Mouse (Mus musculus): ENCODE measurements at regions not wholly inside any gene's neighbourhood (a gene's known extent, or its start where the extent isn't known, plus 50 kb on each side); places are given as distances from the start of the nearest gene placed in this dataset.
A peak's percentile ranks its signal among the peaks of the same experiment; 100 is the strongest.

DNA sequence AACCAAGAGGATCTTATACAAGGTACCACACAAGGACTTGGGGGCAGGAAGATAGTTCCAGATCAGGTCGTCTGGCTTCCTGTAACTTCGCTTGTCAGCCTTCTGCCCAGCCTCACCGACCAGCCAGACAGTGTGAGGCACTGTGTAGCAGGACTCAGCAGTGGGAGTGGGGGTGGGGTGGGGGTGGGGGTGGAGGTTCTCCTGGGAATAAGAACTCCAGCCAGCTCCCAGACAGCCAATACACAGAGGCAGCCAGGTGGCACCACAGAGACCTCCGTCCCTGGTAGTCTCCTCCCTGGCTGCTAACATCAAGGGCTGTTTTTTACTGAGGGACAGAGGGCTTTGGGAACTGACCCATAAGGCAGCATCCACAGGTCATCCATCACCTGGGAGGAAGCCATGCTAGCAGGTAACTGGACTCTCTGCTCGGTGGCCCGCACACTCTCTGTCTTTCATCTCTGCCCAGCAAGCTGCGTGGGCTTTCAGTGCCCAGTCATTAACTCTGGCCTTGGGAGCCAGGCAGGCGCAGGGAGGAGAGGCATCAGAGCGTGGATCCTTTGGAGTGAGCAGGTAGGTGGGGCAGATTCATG is 60.3 kb upstream of the Wnt4 start:
- no peak for DNase-seq

- DNase-seq: no peak
These were observed 62.7 kb upstream of the Wnt4 start for GRCm38 (mm10) chr4:137214573-137214972.

- no peak for DNase-seq
These were observed 64.4 kb upstream of the Wnt4 start for GRCm38 (mm10) chr4:137212846-137213245.

- peak; percentile 46 to 78 for DNase-seq
These were observed 65.2 kb upstream of the Wnt4 start for GRCm38 (mm10) chr4:137212106-137212505.

DNA sequence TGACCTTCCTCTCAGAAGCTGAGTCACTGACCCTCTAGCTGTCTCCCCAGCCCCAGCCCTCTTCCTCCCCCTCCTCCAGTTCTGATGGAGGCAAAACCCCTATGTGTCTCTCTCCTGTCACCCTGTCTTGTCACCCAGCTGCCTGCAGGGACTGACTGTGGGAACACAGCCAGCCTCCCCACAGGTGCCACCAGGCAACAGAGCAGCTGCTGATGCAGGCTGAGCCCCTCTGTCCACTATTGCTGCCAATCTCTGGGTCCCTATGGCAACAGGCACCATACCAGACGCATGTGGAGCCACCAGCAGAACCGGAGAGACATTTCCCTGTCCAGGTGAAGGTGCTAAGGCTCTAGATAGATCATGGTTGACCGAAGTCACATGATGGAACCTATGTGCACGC is 66.0 kb upstream of the Wnt4 start:
- DNase-seq: no peak

DNA sequence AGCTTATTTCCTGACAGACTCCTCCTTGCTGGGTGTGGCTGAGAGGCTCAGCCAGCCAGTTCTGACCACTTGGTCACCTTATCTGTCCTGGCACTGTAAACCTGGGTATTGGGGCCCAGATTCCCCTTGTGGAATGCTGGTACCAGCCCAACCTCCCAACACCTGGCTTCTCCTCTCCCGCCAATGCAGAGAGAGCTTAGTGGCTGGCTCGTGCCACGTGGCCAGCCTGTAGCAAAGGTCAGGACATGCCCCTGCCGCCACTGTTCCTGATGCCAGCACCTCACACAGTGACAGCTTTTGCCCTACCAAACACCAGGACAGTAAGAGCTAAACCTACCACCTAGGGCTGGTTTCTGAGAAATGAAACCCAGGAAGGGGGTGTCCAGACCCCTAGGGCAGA is 66.8 kb upstream of the Wnt4 start:
- DNase-seq: peak in 1 of 2 experiments; percentile 39

DNA sequence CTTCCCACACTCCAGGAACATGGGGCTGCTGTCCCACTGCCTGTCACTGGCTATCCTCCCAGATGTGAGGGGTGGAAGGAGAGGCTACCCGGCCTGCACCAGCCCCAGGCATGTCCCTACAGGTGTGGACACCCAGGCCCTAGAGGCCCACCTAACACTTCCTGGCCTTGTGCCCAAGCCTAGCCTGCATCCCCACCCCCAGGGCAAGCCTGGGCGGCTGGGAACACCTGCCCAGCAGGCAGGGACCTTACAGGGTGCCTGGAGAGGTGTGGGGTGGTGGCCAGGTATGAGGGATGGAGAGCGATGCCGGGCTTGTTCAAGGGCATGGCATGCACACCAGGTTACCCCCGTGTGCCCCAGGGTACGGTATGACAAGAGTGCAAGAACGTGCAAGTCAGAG is 76.3 kb upstream of the Wnt4 start:
- DNase-seq: no peak

DNA sequence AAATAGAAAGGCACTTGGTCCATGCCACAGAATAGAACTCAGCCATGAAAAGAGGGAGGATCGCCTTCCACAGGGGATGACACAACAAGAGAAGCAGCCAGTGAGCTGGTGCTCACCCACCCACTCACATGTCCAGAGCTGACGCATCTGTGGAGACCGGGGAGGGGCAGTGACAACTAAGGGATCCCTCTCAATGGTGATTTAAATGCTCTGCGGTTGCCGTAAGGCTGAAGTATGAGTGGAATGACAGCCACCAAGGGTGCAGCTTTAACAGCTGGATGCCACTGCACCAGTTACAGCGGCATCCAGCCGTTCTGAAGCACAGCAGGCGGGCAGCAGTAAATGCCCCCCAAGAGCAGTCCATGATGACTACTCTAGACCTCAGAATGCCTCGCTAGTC is 76.9 kb upstream of the Wnt4 start:
- DNase-seq: no peak

DNA sequence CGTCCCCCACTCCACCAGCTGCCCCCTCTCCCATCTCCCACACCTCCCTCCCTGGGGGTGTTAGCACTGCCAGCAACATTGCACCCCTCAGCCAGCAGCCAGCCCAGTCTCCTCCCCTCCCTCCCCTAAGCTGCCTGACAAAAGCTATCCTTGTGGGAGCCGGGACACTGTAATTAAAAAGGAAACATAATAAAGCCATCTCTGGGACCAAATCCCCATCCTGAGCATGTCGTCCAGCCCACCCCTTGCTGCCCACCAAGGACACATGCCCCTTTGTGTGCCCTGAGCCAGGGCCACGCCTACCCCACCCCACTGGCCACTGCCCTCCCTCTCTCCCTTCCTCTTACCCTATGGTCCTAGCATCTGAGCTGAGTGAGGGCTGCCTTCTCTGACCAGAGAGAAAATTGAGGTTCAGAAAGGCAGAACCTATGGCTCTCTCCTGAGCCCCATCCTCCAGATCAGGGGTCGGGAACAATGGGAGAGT is 80.8 kb upstream of the Wnt4 start:
- no peak for DNase-seq

DNA sequence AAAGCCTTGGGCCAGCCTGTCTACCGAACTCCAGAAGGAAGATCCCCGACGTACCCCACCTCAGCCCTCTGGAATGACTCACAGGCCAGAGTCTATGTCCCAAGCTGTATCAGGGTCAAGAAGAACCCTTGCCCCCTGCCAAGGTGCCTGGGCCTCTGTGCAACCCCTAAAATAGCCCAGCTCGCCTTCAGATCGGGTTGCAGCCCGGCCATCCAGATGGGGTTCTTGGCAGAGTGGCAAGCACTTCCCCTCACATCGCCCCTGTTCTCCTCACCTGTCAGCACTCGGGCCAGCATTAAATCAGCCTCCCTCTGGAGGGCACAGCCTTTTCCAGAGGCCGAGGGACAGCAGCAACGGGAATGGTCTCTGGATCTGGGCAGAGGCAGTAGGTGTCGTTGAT is 83.2 kb upstream of the Wnt4 start:
- DNase-seq: no peak

GRCm38 (mm10) chr4:137190625-137191024 is 86.7 kb upstream of the Wnt4 start:
- DNase-seq: no peak

- no peak for DNase-seq
These were observed 87.5 kb upstream of the Wnt4 start for GRCm38 (mm10) chr4:137189801-137190200.

- no peak for DNase-seq
These were observed 88.2 kb upstream of the Wnt4 start for GRCm38 (mm10) chr4:137189058-137189457.

GRCm38 (mm10) chr4:137187592-137187991 is 89.7 kb upstream of the Wnt4 start:
- DNase-seq: no peak

GRCm38 (mm10) chr4:137187051-137187450 is 90.2 kb upstream of the Wnt4 start:
- DNase-seq: no peak

- no peak for DNase-seq
These were observed 92.3 kb upstream of the Wnt4 start for GRCm38 (mm10) chr4:137185001-137185400.

GRCm38 (mm10) chr4:137183181-137183850 is 94.0 kb upstream of the Wnt4 start:
- DNase-seq: peak; percentile 48 to 79

- DNase-seq: no peak
These were observed 94.7 kb upstream of the Wnt4 start for GRCm38 (mm10) chr4:137182547-137182946.

GRCm38 (mm10) chr4:137181252-137181651 is 96.0 kb upstream of the Wnt4 start:
- peak; percentile 13 to 54 for DNase-seq

- no peak for DNase-seq
These were observed 97.2 kb upstream of the Wnt4 start for GRCm38 (mm10) chr4:137180083-137180482.

DNA sequence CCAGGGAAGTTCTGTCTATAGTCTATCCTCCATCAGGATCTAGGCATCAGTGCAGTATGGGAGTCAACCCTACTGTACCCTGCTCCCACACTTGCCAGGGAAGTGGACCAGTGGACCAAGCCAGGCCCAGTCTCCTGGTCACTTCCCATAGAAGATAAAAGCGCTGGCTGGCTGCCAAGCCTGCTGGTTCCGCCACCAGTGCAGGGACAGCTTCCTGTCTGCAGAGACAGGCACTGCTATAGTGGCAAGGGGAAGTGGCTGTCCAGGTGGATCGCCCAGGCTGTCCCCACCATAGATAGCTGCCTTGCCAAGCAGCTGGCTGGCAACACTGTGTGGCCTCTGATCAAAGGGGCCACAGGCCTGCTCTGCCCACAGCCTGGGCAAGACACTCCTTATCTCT is 98.5 kb upstream of the Wnt4 start:
- peak; percentile 72 to 81 for DNase-seq

DNA sequence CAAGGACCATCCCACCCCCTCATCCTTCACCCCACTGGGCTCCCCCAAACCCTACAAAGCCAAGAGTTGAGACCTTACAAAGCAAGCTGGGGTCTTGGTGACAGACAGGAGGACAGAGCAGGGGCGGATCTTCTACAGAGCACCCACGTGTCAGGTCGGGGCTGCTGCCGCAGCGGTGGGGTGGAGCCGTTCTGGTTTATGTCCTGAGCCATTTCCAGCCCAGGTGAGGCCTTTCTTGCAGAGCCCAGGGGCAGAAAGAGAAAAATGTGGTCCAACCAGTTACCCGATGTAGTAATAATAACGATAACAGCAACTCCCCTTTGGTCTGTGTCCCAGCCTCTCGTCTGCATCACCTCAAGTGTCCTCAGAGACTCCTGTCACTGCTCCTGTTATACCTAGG is 112.4 kb upstream of the Wnt4 start:
- DNase-seq: peak; percentile 37 to 62

DNA sequence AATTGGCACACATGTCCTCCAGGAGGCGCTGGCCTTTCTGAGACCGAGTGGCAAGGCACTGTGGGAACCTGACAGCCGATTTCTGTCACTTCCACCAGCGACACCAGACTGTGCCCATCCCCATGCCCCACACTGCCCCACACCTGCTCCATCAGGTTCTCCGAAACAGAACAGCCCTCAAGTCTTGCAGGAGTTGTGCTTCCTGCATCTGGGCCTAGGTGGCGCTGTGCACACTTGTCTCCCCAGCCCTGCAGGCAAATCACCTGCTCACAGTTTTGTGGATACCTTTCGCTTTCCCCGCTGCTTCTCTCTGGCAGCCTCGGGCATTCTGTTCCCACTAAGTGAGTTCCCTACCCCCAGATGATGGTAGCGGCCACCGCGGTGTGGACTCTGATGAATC is 112.9 kb upstream of the Wnt4 start:
- peak; percentile 80 to 84 for DNase-seq

DNA sequence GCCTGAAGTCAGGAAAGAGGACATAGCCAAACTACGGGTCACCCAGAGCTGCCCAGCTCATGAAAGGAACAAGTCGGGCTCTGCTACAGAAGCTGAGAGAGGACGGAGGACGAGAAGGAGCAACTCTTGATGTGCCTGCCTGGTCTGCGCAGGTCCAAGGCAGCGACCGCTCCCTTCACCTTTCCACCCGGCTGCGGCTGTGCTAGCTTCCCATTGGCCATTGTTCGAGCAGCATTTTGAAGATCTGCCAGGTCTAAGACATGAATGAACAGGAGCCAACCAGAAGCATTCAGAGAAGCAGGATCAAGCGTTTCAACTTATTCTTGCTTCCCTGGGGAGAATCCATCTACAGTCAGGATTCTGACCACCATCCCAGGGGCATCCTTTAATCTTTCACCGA is 113.3 kb upstream of the Wnt4 start:
- DNase-seq: peak in 1 of 2 experiments; percentile 15

DNA sequence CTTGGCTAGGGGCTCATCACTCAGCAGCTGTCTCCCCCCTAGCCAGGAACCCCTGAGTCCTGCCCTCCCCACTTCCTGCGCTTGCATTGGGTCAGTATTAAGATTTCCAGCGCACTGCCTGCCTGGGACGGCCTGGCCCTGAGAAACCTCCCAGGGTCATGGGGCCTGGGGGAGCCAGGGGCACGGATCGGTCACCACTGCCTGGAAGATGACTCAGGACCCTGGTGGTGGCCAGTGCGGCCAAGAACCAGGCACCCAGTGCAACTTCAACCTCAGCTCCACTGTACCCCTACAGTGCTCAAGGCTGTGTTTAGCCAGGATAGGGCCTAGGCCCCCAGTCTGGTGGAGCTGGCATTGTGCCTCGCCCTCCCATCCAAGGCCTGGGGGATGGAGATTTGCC is 111.9 kb upstream of the Zbtb40 start:
- DNase-seq: no peak

Measured in lung, postnatal 4 days (tissue).